Mouse (Mus musculus) spleen, postnatal 4 days (tissue): ENCODE results near the gene Lrrc8c.

ENCODE experiments used
- DNase-seq, 2 experiments: peaks; one replicate each; pipeline ENCODE4 v3.0.0; 2022; ENCODE audit warnings: low spot score in 2 of 2

The Lrrc8c gene

DNA sequence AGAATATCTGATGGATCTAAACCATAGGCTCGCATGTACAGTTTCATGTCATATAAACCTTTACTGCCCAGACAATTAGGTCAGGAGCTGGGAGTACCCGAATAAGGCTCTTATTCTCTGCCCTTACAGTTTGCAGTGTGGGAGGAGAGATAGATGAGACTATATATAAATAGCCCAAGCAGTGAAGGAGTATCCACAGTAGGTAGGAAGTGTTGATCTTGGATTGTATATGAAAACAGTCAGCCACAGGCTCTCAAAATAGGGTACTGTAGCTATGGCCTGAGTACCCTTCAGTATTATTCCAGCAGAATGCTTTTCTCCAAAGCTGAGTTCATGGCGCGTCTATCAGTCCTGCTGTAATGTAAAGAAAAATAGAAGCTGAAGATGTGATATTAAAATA is 27.9 kb downstream of the Lrrc8c start:
- no peak for DNase-seq

DNA sequence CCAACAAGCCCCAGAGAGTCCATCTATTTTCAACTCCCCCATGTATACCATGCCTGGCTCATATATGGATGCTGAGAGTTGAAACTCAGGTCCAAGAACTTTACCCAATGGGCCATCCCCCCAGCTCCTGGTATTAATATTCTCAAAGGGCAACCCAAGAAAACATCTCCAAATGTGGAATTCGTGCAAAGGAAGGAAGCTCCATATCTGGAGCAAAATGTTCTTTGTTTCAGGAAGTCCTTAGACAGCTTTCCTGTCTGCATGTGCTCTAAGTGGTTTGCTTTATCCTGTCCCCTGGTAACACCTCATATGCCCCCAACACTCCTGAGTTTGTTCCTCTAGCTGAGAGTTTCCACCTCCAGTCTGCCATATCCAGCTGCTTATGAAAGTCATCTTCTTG is 32.6 kb downstream of the Lrrc8c start:
- DNase-seq = no peak

DNA sequence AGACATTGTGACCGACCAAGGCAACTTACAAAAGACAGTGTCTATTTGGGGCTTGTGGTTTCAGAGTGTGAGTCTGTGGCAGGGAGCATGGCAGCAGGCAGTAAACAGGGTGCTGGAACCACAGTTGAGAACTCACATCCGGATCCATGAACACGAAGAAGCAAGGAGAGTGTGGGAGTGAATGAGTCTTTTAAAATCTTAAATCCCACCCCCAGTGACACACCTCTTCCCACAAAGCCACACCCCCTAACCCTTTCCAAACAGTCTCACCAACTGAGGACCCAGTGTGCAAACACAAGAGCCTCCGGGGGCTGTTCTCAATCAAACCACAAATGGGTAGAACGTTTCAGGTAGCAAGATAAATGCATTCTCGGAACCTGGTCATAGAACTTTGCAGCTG is 37.1 kb downstream of the Lrrc8c start:
- no peak for DNase-seq

DNA sequence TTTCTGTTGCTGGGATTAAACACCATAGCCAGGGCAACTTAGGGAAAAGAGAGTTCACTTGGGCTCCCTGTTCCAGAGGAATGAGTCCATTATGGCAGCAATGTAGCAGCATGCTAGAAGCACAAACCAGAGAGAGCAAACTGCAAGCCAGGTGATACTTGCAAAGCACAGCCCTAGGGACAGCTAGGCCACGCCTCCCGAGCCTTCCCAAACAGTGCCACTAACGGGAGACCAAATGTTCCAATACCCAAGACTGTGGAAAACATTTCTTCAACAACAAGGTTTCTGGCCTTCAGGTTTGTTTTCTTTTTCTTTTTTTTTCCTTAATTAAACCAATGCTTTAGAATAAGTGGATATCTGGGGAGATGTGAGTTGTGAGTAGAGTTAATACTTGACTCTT is 38.2 kb downstream of the Lrrc8c start:
- no peak for DNase-seq

DNA sequence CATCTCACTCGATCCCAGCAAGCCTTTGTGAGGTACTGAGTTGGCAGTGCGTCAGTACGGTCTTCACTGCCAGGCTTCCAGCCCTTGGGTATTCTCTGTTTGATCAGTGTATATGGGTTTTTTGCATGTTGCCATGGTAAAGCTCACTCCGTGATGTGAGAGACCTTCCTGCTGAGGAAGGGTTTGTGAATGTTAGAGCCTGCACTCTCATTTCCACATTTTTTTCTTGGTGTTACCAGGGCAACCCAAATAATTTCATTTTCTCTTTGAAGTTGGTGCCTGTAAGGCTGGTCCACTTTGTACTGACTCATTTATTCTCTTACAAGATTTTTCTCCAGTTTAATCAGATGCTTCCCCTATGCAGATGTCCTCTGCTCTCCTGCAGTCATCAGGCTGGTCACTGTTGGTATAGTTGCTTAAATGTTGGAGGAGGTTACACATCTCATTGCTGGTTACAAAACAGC is 38.6 kb downstream of the Lrrc8c start:
- no peak for DNase-seq

DNA sequence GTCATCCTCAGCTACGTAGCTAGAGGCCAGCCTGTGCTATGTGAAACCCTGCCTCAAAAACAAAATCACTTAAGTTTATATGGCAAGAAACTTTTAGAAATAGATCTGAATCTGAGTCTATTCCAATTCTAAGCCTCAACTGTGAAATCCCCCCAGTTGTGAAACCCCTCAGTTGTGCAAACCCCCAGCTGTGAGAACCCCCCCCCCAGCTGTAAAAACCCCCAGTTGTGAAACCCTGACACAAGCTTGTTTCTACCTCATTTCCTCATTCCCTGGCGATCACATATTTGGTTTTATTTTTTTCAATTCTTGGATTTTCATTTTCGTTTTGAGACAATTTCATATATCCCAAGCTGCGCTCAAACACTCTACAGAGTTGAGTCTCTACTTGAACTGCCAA is 39.3 kb downstream of the Lrrc8c start:
- DNase-seq = no peak

DNA sequence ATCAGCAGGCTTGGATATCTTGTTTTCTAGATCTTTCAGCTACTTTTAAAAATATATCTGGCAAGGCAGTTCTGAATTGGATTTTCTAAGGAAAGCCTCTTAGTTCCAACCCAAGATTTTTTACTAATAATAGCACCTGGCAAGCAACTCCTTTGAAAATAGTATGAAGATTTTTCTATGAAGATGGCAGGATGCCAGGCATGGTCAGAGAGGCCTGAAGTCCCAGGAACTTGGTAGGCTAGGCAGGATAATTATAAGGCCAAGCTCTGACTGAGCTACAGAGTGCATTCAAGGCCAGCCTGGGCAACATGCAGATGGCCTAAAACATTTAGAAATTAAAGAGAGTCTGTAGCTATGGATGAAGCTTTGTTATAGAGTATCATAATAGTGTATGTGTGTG is 42.7 kb downstream of the Lrrc8c start:
- no peak for DNase-seq

DNA sequence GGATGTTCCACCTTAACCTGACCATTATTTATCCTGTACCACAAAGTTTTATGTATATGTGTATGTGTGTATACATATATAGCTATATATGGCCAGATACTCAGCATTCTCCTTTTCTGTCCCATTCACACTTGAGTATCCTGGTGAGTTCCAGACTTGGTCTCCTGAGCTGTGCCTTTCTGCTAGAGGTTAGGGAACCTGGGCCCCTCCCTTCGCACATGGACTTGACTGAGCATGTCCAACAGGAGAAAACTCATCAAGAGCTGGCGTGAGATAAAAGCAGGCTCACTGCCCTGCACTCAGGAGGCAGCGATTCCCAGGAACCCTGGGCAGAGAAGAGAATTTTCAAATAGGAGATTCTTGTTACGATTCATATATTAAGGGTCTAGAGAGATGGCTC is 45.6 kb downstream of the Lrrc8c start:
- peak in 1 of 2 experiments; percentile 59 for DNase-seq

DNA sequence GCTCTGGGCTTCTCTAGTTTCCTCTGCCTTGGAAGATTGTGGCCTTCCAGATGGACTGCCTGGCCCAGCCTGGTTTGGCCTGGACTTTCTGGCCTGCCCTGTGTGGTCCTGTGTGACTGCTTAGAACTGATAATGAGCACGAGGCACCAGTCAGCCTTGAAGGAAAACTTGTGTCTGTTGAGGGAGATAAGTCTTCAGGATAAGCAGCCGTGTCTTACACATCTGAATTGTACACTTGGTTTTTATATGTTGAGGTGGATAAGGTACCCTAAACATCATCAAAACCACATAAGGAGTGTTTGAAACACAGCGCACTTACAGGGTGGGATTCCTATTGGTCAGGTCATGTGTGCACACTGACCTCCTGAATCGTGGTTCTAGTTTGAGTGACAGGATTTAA is 46.6 kb downstream of the Lrrc8c start:
- peak; percentile 72 to 78 for DNase-seq

DNA sequence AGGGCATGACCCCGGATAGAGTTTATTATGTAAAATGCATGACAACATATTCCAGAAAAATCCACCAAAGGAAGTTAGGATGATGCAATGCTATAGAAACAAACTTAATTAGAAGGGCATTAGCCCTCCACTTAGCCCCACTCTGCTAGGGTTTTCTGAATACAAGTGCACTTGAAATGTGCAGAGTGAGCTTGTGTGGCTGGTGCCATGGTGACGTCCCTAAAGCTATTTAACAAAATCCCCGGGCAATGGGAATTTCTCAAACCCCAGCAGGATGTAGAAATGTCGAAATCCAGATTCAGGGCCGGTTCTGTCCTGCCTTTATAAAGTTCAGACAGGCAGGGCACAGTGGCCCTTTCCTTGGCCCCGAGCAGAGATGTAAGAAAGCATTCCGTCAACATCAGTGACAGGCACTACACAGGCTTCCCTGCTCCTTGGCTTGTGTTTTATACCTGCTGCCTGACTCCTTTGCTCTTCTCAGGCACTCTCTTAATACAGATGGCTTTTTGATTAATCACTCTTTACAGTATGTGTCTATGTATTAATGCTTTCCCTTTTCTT is 47.7 kb downstream of the Lrrc8c start:
- no peak for DNase-seq

DNA sequence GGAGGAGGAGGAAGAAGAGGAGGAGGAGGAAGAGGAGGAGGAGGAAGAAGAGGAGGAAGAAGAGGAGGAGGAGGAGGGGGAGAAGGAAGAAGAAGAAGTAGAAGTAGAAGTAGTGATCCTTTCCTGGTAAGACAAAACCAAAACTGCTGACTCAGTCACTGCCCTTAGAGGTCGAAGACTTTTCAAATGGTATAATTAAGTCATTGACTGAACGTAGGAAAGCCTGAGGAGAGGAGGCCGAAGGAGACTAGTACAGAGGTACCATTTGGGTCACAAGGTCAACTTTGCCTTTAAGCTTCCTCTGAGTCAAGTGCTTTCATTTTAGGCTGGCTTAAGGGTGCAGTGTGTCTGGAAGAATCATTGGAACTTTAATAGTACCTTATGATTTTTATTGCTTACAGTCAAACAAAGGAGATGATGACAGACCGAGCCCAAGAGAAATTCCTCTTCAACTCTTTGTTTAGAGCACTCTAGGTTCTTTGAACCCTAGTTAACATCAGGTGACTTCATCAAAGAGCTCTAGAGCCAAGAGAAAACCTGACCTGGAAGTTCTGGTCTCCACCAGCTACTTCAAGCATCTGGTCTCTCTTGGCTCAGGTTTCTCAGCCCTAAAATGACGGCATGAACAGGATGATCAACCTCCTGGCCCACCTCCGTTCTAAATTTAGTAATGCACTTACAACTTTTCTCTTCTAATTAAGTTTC is 49.0 kb downstream of the Lrrc8c start:
- no peak for DNase-seq

DNA sequence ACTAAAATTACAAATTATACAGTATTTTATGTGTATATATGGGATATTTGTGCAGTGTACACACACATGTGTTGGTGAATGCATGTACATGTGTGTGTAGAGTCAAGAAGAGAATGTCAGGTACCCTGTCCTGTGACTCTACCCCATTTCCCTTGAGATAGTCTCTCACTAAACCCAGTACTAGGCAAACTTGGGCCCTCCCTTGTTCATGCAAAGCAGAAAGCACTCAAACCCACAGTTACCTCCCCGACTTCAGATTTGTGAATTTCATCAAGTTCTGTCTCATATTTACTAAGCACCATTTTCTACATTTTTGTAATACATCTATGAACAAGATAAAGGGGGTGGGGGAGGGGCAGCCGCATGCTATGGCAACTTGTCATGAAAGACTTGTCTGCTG is 50.0 kb downstream of the Lrrc8c start:
- no peak for DNase-seq

DNA sequence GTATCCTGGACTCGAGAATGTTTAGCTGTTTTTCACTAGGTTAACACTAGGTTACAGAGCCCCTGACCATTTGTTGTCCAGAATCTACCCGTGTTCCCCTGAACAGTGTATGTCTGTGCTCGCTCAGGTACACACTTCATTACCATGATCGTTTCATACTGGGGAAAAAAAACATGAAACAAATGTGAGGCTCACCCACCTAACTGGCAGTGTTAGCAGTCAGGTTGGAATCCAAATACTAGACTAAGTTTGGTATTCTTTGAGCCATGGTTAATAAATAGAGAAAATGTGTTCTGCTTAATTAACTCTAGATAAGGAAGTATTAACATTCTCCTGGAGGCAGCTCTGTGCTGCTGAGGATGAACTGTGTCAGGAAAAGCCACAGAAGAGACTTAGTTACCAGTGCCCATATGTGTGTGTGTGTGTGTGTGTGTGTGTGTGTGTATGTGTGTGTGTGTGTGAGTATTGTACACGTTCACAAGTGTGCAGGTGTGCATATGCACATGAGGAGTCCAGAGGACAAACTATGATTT is 53.0 kb downstream of the Lrrc8c start:
- no peak for DNase-seq

DNA sequence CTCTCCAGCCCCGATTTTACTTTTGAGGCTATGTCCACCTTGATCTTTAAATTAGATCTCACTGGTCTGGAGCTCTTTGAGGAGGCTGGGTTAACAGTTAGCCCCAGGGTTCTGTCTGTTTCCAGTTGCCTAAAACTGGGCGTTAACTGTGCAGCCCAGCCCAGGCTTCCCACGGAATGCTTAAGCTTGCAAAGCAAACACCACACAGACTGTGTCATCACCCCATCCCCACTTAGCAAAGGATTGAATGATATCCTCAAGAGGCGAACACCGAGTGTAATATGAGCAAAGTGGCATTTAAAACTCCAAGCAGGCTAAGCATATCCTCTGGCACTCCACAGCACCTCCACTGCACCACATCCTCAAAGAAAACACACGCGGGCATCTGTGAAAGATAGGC is 53.7 kb downstream of the Lrrc8c start:
- DNase-seq = no peak

DNA sequence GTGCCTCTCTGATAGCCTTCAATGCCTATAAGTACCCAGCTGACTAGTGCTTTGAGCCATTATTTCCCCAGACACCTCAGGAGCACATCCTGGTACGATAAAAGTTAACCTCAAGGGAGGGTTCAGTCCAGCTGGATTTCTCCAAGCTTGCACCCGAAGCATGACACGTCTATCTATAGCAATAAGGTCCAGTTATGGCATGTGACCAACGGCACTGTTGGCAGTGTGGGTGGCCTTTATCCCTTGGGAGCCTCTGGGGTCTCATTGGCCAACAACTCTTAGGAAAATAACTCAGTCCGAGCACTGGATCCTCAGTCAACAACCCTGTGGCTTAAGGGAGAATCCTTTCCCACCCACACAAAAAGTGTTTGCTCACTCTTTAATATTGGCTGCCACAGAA is 55.6 kb downstream of the Lrrc8c start:
- DNase-seq = no peak

DNA sequence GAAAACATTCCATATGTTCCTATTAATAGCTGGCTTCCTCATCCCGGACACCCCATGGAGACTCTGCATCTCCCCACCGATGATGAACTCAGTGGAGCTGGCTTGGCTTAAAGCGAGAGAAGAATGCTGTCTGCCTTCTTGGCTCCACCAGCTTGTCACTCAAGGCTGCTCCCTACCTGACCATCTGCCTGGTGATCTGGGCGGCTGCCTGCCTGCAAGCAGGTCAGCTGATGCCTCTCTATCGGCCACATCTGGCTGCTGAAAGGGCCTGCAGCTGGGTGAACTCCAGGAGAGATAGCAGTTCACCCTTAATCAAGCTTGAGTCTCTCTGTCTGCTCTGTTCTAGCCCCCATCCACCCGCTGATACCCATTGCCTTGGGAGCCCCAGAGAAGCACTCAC is 56.7 kb downstream of the Lrrc8c start:
- peak; percentile 76 to 77 for DNase-seq

DNA sequence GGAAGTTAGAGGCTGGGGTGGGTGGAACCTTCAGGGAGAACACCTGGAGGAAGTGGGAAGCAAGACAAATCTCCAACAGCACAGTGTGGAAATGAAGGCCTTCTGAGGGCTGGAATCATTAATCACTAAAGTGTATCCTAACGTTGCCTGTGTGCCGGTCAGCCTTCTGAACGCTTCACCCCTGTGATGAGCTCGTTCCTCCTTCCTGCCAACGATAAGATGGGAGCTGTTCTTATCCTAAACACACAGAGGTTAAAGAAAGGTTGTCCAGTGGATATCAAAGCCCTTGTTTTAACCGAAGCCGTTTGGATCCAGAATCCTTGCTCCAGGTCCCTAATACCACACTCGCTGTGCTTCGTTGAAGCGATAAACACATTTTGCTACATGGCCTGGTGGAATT is 61.7 kb downstream of the Lrrc8c start:
- DNase-seq = no peak

DNA sequence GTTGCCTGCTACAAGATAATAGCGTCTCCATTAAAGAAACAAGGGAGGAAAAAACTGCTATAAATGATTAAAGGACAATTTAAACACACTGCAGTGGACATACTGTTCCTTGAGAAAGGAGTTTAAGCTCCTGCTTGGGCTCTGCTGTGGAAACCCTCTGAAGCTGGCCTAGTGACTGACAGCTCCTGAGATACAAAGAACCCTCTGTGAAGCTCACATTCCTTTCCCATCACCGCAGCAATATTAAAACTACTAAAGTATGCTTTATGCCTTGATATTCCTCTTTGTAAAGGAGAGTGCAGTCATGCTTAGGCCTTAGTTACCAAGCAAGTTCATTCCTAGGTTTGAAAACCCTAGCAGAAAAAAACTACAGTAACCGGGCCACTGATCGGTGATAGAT is 66.7 kb downstream of the Lrrc8c start:
- no peak for DNase-seq

DNA sequence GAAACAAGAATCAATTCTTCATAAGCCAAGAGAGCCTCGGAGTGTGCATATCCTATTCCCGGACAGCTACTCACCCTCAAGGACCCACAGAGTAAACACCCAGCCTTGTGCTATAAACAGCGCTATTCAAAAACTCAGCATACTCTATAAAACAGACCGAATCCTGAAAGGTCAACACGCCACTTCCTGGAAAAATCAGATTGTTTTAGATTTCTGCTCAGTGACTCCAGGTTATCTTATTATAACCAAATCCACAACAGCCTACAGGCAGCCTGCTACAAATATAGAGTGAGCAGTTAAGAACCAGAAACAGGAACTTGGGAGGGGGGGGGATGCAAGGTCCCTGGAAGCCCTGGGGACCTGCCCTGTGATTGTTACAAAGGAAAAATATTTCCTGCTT is 67.5 kb downstream of the Lrrc8c start:
- no peak for DNase-seq

DNA sequence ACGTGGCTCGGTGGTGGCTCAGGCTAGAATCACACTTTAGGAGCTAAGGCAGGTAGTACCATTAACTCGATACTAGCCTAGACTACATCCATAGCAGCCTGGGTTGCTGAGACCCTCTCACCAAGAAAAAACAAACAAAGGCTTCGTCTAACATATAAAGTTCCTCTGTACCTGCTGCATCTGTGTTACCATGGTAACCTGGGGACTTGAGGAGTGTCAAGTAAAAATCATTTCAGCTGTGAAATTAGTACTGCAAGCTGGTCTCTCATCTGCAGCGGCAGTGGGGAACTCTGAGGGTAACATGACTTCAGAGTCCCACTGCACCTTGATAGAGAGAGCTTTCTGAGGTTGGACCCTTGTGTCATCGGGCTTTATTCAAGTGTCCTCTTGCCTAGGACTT is 68.3 kb downstream of the Lrrc8c start:
- no peak for DNase-seq

DNA sequence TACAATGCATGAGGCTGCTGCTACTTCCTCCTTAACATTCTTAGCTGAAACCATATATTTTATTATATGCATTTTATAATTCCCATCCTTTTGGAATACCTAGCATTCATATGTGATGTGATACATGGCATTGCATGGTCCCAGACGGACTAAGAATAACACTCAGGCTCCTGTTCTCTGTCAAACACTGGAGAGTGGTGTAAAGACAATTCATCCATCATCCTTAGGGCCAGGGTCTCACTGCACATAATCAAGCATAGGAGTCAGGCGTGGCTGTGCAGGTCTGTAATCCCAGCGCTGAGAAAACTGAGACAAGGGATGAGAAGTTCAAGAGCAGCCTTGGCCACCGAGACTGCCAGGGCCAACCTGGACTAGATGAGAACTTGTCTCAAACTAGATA is 69.5 kb downstream of the Lrrc8c start:
- DNase-seq = no peak

DNA sequence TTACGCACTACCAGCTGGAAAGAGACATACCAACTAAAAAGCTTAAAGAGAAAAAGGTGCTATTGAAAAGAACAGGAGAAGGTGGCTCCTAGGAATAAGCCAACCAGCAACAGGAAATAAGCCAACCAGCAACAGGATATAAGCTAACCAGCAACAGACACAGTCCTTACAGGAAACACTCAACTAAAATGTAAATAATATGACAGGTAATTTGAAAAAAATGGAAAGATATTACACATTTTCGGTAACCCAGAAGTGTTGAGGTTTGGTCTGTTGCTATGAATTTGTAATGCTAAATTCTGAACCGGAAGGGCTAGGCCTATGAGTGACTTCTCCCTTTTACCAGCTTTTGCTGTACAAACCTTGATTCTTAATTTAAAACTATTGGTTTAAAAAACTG is 69.9 kb downstream of the Lrrc8c start:
- no peak for DNase-seq

DNA sequence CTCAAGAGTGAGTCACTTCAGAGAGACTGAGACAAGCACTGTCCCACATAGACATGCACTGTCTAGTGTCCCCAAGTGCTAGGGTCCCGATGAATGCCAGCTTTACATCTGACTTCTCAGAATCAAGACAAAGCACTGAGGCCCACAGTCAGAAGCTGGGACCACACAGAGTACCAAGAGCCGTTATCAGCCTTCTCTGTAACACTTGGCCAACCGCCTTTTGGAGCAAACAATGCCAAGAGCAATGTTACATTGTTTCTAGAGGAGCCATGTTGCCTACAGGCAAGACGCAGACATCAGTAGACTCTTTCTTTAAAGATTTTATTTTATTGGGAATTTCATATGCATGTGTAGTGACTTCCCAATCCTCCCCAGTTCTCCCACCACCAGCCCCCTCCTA is 73.2 kb downstream of the Lrrc8c start:
- DNase-seq = no peak

DNA sequence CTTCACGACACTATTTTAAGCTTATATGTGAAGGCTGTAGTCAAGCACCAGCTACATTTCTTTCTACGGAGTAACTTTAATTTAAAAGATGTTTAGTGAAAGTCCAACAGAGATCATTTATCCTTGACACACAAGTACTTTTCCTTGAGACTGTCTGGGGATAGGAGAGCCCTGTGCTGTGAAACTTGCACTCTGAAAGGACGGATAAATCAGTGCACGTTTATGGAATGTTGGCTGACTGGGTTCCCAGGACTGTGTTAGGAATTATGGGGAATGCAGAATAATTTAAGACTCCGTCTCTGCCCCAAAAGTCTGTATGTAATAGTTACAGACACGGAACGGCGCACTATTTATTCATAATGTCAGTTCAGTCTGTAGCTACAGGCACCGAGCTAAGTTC is 74.4 kb downstream of the Lrrc8c start:
- no peak for DNase-seq
